Mouse (Mus musculus): ENCODE data around the gene H2-DMb2.
"Not testable (repeated sequence)": the region's sequence is repeated elsewhere in the genome, so short reads cannot be mapped to it uniquely, and the experiment has no call there.

Gene H2-DMb2

DNA sequence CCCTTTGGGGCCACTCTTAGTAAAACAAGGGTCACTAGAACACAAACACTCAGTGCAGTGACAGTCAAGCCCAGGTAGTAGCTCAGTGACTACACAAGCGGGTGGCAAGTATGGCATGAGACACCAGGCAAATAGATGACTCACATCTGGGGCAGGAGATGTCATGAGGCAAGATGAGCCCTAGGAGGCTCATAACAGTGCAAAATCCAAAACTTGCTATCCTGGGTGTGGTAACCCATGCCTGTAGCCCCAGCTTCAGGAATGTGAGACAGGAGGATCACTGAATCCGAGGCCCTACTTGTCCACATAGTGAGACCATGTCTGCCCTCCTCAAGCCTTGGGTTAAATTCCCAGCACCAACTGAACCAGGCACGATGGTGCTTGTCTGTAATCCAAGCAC lies 8.7 kb upstream of the H2-DMb2 start:
- ATAC-seq (ENCODE audit: low TSS enrichment) = no peak

GRCm38 (mm10) chr17:34135297-34136224 lies 7.5 kb upstream of the H2-DMb2 start:
- ATAC-seq (ENCODE audit: low TSS enrichment) = peak; percentile 97

DNA sequence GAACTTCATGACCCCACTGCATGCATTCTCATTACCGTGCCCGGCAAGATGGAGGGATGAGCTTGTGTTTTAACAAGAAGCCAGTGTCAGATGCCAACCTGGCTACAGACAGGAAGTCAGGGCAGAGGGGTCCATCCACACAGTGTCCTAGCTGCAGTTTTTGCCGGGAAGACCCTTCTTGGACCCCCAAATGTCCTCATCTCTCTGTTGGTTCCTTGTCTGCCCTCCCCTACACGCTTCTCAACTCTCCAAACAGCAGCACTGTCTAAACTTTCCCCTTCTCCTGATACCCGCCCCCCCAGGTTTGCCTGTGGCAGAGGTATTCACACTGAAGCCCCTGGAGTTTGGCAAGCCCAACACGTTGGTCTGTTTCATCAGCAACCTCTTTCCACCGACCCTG lies 5.5 kb upstream of the H2-DMb2 start:
- no peak for ATAC-seq (ENCODE audit: low TSS enrichment)

DNA sequence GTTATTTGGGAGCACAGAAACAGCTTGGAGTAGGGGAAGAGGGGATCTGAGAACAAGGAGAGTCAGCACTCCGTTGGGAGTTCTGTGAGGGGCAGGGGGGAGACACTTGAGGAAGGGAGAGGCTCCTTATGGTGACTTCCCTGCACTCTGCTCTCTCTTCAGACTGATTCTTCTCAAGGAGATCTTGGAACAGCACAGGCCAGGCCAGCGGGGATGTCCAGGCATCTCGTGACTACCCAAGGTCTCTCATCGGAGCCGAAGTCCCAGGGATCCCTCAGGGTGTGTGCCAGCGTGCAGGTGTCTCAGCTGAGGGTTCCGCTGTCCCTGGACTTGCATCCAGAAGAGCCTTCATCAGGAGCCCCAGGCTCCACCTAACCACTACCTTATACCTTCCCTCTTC lies 4.5 kb upstream of the H2-DMb2 start:
- no peak for ATAC-seq (ENCODE audit: low TSS enrichment)

DNA sequence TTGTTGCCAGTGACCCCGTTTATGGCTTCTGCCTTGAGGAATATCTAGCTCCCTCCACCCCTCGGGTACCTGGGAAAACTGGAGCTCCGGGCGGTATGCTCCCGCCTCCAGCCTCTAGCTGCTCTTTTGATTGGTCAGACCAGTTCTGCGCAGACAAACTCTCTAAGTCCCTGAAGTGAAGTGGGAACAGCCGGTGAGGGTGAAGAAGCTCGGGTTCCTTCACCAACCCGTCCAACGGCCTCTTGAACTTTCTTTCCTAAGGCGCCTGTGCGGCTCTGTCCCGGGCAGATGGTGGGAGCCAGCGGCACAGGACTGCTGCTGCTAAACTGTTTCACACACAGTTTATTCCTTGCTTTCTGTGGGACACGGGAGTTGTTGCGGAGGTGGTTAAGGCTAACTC lies 3.7 kb upstream of the H2-DMb2 start:
- peak; percentile 10; the same call in 1 of the 2 replicates for ATAC-seq (ENCODE audit: low TSS enrichment)

DNA sequence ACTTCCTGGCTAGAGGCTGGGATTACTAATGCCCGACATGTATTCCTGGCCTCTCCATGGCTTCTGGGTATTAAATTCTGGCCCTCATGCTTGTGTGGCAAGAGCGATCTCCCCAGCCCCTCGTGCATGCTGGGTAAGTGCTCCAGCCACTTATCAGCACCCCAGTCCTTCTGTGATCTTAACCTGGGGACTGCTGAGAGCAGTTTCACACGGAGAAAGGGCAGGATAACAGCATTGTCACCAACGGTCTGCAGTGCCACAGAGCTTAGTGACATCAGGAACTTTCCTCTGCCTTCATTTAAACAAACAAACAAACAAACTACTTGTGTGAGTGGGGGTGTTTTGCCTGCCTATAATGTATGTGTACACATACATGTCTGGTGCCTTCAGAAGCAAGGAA lies 2.9 kb upstream of the H2-DMb2 start:
- ATAC-seq (ENCODE audit: low TSS enrichment) = no peak

- peak; percentile 53; the same call in 1 of the 2 replicates for ATAC-seq (ENCODE audit: low TSS enrichment)
Observed at GRCm38 (mm10) chr17:34141448-34141847, 1.7 kb upstream of the H2-DMb2 start.

GRCm38 (mm10) chr17:34142456-34143010 lies 574 bp upstream of the H2-DMb2 start:
- no peak for ATAC-seq (ENCODE audit: low TSS enrichment)

GRCm38 (mm10) chr17:34143461-34143860 lies 354 bp downstream of the H2-DMb2 start:
- no peak for ATAC-seq (ENCODE audit: low TSS enrichment)

GRCm38 (mm10) chr17:34144221-34144620 lies 1.1 kb downstream of the H2-DMb2 start:
- ATAC-seq (ENCODE audit: low TSS enrichment) = not testable (repeated sequence)

DNA sequence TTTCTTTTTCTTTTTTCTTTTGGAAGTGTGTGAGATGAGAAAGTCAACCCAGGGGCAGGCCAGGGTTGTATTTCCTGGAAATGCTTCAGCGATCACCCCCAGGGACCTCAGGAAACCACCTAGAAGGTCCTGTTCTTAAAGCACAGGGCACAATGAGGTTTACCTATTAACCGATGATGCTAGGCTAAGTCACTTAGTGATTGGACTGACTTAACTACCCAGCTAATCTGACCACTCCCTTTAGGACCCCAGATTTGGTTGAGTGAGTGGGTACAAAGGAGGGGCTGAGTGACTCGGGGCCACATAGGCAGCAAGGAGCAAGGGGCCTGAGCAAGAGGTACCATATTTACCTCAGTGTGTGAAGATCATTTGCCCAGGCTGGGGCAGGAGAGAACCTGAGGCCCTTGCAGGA lies 1.9 kb downstream of the H2-DMb2 start:
- no peak for ATAC-seq (ENCODE audit: low TSS enrichment)

DNA sequence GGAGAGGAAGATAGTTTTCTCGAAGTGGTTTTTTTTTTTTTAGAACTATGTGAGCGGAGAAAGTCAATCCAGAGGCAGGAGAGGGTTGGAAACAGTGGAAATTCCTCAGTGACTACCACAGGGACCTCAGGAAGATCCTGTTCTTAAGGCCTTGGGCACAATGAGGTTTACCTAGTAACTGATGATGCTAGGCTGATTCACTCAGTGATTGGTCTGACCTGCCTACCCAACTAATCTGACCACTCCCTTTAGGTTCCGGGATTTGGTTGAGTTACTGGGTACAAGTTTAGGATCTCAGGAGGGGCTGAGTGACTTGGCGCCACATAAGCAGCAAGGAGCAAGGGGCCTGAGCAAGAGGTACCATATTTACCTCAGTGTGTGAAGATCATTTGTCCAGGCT lies 9.8 kb downstream of the H2-DMb2 start, which contains the start of gene H2-DMb1:
TSS of gene H2-DMb1 (plus strand) at position 150 of the 400 bp plus-strand sequence.
- ATAC-seq (ENCODE audit: low TSS enrichment) = peak; percentile 97

DNA sequence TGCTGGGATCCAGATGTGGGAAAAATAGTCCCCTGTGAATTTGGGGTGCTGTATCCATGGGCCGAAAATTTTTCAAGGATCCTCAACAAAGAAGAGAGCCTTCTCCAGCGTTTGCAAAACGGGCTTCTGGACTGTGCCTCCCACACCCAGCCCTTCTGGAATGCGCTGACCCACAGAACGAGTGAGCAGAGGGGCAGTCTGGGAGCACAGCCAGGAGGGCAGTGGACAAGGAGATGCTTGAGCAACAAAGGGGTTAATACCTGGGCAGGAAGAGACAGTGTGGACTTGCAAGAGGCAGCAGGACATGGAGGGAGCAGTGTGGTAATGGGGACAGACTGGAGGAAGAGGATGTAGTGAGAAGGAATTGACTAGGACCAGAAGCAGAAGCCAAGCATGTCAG lies 12.4 kb downstream of the H2-DMb2 start:
- no peak for ATAC-seq (ENCODE audit: low TSS enrichment)

DNA sequence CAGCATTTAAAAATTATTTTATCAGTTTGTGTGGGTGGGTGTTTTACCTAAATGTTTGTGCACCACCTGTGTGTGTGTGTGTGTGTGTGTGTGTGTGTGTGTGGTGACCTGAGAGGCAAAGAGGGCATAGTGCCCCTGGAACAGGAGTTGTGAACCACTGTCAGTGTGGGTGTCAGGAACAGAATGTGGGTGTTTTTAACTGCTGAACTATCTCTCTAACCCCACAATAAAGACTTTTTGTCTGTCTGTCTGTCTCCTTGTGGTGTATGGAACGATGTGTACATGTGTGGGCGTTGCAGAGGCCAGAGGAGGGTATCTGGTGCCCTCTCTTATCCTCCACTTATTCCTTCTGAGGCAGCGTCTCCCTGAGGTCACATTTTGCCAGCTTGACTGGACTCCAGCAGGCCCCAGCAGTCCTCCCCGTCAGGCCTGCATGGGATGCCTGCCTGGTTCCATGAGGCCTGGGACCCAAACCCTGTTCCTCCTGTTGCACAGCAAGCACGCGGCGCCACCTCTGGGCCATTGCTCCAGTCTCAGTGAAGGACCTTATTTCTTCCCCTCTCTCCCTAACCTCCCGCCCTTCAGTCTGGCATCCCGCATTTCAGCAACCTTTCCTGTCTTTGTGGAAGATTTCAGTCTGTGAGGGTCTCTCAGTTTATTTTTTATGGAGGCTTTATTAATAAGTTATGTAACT lies 21.2 kb downstream of the H2-DMb2 start:
- ATAC-seq (ENCODE audit: low TSS enrichment) = no peak

GRCm38 (mm10) chr17:34165033-34165730 lies 22.1 kb downstream of the H2-DMb2 start:
- ATAC-seq (ENCODE audit: low TSS enrichment) = no peak

DNA sequence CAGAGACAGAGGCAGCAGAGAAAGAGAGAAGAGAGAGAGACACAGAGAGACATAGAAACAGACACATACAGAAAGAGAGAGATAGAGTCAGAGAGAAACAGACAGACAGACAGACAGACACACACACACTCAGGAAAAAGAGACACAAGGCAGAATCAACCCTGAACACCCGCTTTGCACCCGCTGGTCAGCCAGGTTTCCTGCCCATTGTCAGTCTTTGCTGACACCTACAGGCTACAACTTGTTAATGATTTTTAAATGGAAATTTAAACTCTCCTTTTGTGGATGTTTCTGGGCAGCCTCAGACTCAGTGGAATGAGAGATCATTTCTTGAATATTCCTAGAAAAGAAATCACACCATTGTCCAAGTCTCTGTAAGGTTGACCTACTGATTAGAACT lies 26.2 kb downstream of the H2-DMb2 start:
- ATAC-seq (ENCODE audit: low TSS enrichment) = no peak

GRCm38 (mm10) chr17:34170487-34170876 lies 27.4 kb downstream of the H2-DMb2 start:
- no peak for ATAC-seq (ENCODE audit: low TSS enrichment)

DNA sequence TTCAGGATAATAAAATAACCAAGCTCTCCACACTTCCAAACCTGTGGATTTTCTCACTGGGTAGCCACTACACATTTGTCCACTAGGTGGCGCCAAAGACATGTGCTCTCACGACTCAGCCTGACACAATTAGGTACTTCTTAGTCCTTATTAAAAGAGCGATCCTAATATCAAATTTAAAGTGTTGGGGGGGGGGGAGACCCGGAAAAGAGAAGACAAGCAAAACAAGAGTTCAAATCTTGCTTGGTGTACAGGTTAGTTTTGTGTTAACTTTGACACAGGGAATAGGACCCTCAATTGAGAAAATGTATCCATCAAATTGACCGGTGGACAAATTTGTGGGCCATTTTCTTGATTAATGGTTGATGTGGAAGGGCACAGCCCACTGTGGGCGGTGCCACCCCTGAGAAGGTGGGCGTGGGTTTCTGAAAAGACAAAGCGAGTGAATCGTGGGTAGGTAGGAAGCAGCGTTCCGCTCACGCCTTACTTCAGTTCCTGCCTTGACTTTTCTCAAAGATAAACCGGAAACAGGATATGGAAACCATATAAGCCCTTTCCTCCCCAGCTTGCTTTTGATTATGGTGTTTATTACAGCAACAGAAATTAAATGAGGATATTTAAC lies 27.9 kb downstream of the H2-DMb2 start:
- no peak; the same call in 1 of the 2 replicates for ATAC-seq (ENCODE audit: low TSS enrichment)

DNA sequence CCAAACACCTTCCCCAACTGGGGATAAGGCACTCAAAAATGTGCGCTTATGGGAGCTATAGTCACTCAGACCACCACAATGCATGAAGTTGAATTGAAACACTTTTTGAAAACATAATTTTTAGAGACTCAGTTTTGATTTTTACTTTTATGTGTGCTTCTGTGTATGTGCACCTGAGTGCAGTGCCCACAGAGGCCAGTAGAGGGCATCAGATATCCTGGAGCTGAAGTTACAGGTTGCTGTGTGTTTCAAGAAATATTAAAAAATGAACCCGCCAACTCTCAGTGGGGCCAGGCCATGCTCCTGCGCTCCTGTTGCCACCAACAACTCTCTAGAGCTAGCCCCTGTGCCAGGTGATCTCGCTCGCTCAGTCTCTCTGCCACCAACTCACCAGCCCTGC lies 29.4 kb downstream of the H2-DMb2 start:
- no peak for ATAC-seq (ENCODE audit: low TSS enrichment)

DNA sequence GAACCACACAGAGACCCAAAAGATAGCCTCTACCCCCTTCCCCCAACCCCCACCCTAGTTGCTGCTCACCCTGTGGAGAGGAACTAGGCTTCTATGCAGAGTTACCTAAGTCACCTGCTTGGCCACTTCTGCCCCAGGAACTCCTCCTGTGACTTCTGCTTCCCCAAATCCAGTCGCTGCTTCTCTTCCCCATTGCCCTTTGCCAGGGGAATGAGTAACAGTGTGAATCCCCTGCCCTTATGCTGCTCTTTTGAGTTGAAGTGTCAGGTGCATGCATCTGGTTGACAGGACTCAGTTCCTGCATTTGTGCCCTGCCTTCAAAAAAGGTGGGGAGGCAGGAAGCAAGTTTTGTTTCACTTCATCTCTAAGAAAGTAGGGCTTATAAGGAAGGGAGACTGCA lies 31.0 kb downstream of the H2-DMb2 start:
- ATAC-seq (ENCODE audit: low TSS enrichment) = no peak

- ATAC-seq (ENCODE audit: low TSS enrichment) = no peak
Observed at GRCm38 (mm10) chr17:34177179-34177578, 34.1 kb downstream of the H2-DMb2 start.

- no peak for ATAC-seq (ENCODE audit: low TSS enrichment)
Observed at GRCm38 (mm10) chr17:34179019-34179418, 35.9 kb downstream of the H2-DMb2 start.
